ENCODE assay signal across 8 mouse cellular contexts in genomic region chrX:107577501-107577900, GRCm38 (mm10).
DNase-seq lines count a peak whose midpoint lies in the region; ATAC-seq and TF ChIP-seq lines count a peak whose summit lies in the region.

No protein-coding gene starts in this region.

- no peak overlapping the region for H3K9ac ChIP-seq in liver, postnatal 0 days (replicated peaks)
- H3K9ac ChIP-seq in liver, embryonic 11.5 days (ENCODE audit: low read depth, low read length): no peak overlapping the region

- H3K36me3 ChIP-seq in liver, postnatal 0 days (replicated peaks; ENCODE audit: insufficient read depth, low read length): no peaks in the 10 kb centered on the region
- H3K36me3 ChIP-seq in liver, embryonic 11.5 days (ENCODE audit: control insufficient read depth, insufficient read depth, low read length): no peaks in the 10 kb centered on the region

- intact Hi-C loops in gastrocnemius, adult 2 months (cut with DNase I): no loop called here
- intact Hi-C loops in gastrocnemius, postnatal 36 days (cut with DNase I): no loop called here

- no peak overlapping the region for H3K27ac ChIP-seq in gastrocnemius, adult 2 months
- no peak overlapping the region for H3K27ac ChIP-seq in liver, postnatal 0 days (ENCODE audit: low read depth)
- H3K27ac ChIP-seq in liver, embryonic 11.5 days (ENCODE audit: low read depth, low read length): no peak overlapping the region

- DNase-seq in gastrocnemius, adult 2 months: no peak
- DNase-seq in gastrocnemius, postnatal 36 days: no peak
- DNase-seq in liver, postnatal 0 days: no peak
- no peak for DNase-seq in liver, embryonic 11.5 days (ENCODE audit: low spot score)
- DNase-seq in MEL-GATA-1-ER (ENCODE audit: extremely low read depth, low read depth): peak; percentile 46
- peak; percentile 43 for DNase-seq in testis, postnatal 10 days (ENCODE audit: low spot score)
- DNase-seq in cerebellum, adult 11-12 months: no peak

- no peak overlapping the region for H3K4me3 ChIP-seq in gastrocnemius, adult 2 months
- no peak overlapping the region for H3K4me3 ChIP-seq in liver, postnatal 0 days (ENCODE audit: low read depth, low read length)
- H3K4me3 ChIP-seq in liver, embryonic 11.5 days (ENCODE audit: low read depth, low read length): no peak overlapping the region

- H3K4me1 ChIP-seq in liver, postnatal 0 days (ENCODE audit: insufficient read depth): no peaks in the 10 kb centered on the region
- H3K4me1 ChIP-seq in liver, embryonic 11.5 days (replicated peaks; ENCODE audit: control insufficient read depth, insufficient read depth, low read length): no peaks in the 10 kb centered on the region

- no peak for TF ChIP-seq EP300 in liver, postnatal 0 days (IDR thresholded peaks at IDR 0.05; ENCODE audit: low read depth)

- 7% methylated on average over 5 of the region's 5 CpGs for WGBS in liver, postnatal 0 days (ENCODE audit: insufficient replicate concordance)
- 13% methylated on average over 5 of the region's 5 CpGs for WGBS in liver, embryonic 11.5 days

- no peak for ATAC-seq in liver, postnatal 0 days
- no peak for ATAC-seq in liver, embryonic 11.5 days (replicated peaks; ENCODE audit: low FRiP score)
- ATAC-seq in granulocyte monocyte progenitor cell, adult 5-6 weeks (replicated peaks; ENCODE audit: poor library complexity, severe bottlenecking): peak; percentile 68

- H3K4me2 ChIP-seq in liver, postnatal 0 days (ENCODE audit: low read depth, low read length): no peak overlapping the region
- no peak overlapping the region for H3K4me2 ChIP-seq in liver, embryonic 11.5 days

- H3K27me3 ChIP-seq in liver, postnatal 0 days (ENCODE audit: insufficient read depth, low read length): no peaks in the 10 kb centered on the region
- H3K27me3 ChIP-seq in liver, embryonic 11.5 days (replicated peaks; ENCODE audit: control insufficient read depth, insufficient read depth, low read length): no peaks in the 10 kb centered on the region

- H3K9me3 ChIP-seq in liver, postnatal 0 days (ENCODE audit: low read length): no peaks in the 10 kb centered on the region
- no peaks in the 10 kb centered on the region for H3K9me3 ChIP-seq in liver, embryonic 11.5 days (ENCODE audit: control insufficient read depth, low read length)

- TF ChIP-seq CTCF in gastrocnemius, adult 2 months (IDR thresholded peaks at IDR 0.05): peak; percentile 44
- TF ChIP-seq CTCF in liver, postnatal 0 days (IDR thresholded peaks at IDR 0.05; ENCODE audit: low read depth): peak; percentile 45

Comparison
In these comparisons a context has a peak if more than half of its experiments do, and no peak if none do; other contexts are left out.
1. DNase-seq: peak in MEL-GATA-1-ER (single experiment) and testis, postnatal 10 days (single experiment); none in gastrocnemius, adult 2 months (single experiment), gastrocnemius, postnatal 36 days (0 of 2), liver, postnatal 0 days (single experiment), liver, embryonic 11.5 days (single experiment) and cerebellum, adult 11-12 months (single experiment).